Mouse (Mus musculus) urinary bladder, postnatal 14 days (tissue): ENCODE data around the gene Zswim1.

Experiments
- DNase-seq: peaks from one replicate; pipeline ENCODE4 v3.0.0; 2021; ENCODE audit warnings: low spot score

The Zswim1 gene

GRCm38 (mm10) chr2:164822636-164823165, at the start of gene Zswim1:
Gene Zswim1 (plus strand): TSS chr2:164822686.
- peak; percentile 100 for DNase-seq

DNA sequence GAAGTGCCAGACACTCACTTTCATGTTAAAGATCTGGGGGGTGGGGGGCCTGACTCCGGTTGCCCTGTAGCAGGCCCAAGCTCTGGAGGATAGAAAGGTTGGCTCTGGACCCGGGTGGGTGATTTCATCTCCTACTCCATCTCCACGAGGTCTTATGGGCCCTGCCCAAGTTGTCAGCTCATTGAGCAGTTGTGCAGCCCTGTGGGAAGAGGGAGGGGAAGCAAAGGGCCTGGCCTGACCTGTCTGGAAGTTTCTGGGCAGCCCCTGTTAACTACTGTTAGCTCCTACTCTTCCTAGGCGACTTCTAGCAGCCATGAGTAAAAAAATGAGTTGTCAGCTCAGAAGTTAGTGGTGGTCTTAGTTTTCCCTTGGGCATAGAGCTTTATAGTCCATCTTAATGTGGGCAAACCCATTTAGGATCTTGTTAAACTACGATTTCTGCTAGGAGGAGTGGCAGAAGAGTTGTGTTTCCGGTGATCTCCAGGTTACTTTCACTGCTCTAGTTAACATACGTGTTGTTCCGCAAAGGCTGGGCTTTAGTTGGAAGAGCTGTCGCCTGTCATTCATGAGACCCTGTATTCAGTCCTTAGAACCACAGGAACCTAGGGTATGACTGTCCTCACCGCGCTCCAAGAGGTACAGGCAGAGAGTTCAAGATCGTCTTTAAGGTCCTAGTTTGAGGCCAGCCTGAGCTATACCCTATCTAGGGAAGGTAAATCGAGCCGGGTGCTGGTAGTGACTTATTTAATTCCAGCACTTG, 49.1 kb upstream of the Zswim1 start:
- DNase-seq = no peak

- no peak for DNase-seq
These were observed 48.5 kb upstream of the Zswim1 start for GRCm38 (mm10) chr2:164773989-164774364.

DNA sequence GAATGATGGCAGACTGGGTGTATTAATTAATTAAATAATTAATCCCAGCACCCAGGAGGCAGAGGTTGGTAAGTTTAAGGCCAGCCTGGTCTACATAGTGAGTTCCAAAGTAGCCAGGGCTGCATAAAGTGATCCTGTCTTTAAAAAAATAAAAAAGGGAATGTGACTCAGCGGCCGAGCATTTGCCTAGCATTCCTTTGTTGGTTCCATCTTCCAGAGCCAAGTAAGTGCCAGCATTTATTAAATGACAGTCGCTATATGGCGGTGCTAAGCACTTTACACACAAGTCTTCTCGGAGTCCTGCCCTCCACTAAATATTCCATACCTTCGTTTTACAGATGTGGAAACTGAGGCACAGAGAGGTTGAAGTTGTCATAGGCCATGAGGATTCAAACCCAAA, 46.4 kb upstream of the Zswim1 start:
- DNase-seq = no peak

GRCm38 (mm10) chr2:164776801-164777200, 45.7 kb upstream of the Zswim1 start:
- DNase-seq = no peak

GRCm38 (mm10) chr2:164777246-164778014, 45.1 kb upstream of the Zswim1 start:
- no peak for DNase-seq

GRCm38 (mm10) chr2:164778015-164778287, 44.5 kb upstream of the Zswim1 start:
- no peak for DNase-seq

DNA sequence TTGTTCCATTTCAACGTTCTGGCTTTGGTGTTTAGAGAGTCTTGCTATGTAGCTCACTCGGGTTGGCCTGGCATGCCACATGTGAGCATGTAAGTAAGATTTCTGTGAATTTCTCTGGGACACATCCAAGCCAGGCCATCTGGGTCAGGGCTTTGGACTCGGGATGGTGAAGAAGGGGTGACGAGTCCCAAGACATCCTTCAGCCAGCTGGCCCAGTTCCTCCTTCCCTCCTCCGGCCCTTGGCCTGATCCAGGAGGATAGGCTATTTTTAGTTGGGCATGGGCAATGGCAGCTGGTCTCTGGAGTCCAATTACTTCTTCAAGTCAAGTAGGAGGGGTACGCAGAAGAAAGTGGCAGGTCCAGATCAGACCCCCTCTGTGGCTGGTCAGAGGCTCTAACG, 43.7 kb upstream of the Zswim1 start:
- no peak for DNase-seq

DNA sequence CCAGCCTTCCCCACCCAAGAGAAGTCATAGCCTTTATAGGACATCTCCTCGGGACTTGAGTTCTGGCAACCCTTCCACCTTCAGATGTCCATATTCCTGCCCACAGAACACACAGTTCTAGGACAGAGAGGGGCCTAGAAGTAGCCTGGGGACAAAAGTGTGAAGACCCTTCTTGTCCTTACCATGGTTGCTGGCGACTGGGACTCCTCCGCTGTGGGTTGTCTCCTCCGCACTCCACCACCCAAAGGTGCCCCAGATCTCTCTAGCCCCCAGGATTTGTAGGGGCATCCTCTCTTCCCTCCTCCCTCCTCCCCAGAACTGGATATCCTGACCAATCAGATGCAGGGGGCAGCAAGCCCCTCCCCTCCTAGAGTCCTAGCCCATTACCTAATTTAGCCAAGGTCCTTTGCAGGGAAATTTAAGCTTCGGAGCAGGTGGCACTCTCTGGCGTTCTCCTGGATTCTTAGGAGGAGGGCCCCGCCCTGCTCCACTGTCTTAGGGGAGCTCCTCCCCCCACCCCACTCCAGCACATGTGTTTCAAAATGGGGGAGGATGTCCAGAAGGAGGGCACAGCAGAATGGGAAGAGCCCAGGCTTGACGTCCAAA, 42.9 kb upstream of the Zswim1 start, which contains the start of gene Tnnc2:
TSS of gene Tnnc2 (minus strand) at position 487 of the 606 bp plus-strand sequence.
- no peak for DNase-seq

DNA sequence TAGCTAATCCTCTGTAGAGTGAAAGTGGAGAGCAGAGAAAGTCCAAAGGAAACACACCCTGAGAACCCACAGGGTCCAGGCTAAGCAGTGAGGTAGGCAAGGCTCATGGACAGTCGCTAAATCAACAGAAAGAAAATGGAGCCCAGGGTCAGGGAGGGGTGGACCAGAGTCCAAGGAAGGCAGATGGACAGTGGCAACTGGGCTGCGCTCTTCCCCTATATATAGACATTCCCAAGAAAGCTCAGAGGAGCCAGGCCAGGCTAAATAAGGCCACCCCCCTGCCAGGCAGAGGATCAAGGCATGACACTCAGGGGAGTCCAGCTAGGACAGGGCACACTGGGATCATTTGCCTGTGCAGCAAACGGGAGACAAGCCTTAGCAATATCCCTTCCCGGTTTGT, 40.6 kb upstream of the Zswim1 start:
- DNase-seq = no peak

DNA sequence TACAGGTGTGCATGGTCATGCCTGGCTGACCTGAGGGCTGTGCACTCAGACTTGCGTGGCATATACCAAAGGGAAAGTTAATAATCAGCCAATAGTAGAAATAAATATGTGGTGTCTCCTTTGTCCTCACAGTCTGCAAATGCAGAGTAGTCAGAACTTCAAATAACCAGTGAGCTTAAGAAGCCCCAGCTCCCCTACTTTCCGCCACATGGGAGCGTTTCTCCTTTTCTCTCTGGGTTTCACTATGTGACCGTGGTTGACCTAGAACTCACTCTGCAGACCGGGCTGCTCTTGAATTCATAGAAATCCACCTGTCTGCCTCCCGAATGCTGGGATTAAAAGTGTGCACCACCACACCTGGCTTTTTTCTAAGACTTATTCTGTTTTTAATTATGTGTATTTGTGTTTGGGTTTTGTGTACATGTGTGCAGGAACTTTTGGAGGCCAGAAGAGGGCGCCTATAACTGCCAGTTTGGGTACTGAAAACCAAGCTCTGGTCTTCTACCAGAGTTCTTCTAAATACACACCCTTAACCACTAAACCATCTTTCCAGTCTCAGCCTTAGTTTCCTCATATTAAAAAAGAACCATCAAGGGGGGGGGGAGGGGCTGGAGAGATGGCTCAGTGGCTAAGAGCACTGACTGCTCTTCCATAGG, 38.4 kb upstream of the Zswim1 start:
- no peak for DNase-seq

DNA sequence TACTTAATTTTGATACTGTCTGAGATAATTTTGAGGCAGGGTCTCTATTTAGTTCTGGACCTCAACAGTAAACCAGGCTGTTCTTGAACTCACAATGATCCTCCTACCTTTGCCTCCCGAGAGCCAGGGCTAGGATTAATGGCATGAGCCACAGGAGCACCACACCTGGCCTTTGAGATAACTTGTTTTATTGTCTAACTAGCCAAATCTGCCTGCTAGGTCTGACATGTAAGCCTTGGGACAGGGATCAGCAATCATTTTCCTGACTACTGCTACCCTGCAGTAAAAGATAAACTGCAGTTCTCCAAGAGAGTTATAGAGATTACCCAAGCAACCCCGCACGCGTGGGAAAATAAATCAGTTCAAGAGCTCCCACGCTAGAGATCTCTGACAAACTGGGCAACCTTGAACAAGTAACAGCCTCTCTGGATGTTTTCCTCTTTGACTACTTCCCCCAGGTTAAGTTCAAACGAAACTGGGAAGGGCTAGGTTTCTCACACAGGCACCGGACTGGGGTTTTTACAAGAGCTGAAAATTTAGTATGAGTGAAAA, 37.5 kb upstream of the Zswim1 start:
- no peak for DNase-seq

GRCm38 (mm10) chr2:164785481-164786387, 36.8 kb upstream of the Zswim1 start, which contains the start of gene Snx21:
Gene Snx21 (plus strand): TSS chr2:164785823.
- DNase-seq = peak; percentile 92

DNA sequence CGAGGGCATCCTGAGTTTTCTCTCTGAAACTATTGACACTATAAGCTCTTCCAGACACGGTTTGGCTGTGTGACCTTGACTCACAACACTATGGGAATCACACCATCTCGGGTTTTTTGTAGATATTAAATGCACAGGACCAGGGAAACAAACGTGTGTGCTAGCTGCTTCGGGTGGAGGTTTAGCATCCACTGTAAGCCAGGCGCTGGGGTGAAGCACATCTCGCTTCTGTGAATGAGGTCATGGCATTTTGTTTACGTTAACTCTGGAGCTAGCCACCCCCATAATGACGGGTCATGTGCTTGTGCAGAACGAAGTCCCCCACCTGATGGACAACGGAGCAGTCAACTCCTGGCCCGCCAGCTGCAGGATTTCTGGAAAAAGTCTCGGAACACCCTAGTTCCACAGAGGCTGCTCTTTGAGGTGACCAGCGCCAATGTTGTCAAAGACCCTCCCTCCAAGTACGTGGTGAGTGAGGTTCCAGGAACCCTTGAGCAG, 36.0 kb upstream of the Zswim1 start:
- no peak for DNase-seq

- DNase-seq = no peak
These were observed 35.5 kb upstream of the Zswim1 start for GRCm38 (mm10) chr2:164787032-164787431.

DNA sequence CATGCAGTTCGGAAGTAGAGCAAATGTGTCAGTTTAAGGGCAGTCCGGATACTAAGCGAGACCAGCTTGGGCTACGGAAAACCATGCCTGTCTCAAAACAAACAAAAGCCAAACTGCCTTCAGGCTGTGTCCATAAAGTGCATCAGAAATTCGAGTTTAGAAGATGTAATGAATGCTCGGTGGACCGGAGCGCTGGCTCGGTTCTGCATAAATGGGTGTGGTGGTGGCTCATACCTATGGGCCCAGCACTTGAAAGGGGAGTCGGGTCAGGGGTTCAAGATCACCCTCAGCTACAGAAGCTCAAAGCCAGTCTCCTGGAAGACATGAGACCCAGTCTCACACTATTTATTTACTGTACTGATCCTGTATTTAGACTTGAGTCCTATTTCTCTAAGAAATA, 34.7 kb upstream of the Zswim1 start:
- DNase-seq = no peak

DNA sequence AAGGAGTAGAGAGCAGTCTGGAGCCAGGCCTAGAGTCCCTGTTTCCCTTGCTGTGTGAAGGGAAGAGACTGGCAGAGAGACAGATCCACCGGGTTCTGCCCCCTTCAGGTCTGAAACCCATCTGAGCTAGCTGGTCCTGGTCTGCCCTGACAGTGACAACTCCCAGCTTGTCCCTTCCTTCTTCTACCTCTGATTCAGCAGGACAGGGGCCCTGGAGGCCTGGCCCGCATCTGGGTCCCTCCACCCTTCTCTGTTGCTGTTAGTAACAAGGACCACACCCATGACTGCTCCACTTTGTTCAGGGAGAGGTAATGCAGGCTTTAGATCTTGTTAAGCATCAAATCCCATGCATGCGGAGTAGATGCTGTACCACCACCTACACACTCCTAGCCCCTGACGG, 34.1 kb upstream of the Zswim1 start:
- DNase-seq = no peak

DNA sequence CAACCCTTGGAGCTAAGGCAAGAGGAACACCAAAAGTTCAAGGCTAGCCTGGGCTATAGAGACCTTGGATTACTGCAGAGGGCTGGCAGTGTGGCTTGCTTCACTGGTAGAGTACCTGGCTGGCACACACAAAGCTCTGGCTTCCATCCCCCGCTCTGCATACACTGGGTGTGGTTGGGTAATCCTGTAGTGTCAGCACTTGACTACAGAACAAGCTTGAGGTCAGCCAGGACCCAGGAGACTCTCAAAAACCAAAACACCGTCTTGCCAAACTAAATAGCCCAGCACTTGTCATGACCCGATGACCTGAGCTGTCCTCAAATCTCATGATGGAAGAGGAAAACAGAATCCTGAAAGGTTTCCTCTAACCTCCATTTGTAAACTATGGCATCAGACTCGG, 32.0 kb upstream of the Zswim1 start:
- DNase-seq = no peak

DNA sequence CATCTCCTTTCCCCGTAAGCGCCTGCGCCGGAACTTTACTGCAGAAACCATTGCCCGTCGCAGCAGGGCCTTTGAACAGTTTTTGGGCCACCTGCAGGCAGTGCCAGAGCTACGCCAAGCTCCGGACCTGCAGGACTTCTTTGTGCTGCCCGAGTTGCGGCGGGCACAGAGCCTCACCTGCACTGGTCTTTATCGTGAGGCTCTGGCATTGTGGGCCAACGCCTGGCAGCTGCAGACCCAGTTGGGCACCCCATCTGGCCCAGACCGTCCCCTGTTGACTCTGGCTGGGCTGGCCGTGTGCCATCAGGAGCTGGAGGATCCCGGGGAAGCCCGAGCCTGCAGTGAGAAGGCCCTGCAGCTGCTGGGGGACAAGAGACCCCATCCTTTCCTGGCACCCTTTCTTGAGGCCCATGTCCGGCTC, 30.6 kb upstream of the Zswim1 start:
- DNase-seq = no peak

DNA sequence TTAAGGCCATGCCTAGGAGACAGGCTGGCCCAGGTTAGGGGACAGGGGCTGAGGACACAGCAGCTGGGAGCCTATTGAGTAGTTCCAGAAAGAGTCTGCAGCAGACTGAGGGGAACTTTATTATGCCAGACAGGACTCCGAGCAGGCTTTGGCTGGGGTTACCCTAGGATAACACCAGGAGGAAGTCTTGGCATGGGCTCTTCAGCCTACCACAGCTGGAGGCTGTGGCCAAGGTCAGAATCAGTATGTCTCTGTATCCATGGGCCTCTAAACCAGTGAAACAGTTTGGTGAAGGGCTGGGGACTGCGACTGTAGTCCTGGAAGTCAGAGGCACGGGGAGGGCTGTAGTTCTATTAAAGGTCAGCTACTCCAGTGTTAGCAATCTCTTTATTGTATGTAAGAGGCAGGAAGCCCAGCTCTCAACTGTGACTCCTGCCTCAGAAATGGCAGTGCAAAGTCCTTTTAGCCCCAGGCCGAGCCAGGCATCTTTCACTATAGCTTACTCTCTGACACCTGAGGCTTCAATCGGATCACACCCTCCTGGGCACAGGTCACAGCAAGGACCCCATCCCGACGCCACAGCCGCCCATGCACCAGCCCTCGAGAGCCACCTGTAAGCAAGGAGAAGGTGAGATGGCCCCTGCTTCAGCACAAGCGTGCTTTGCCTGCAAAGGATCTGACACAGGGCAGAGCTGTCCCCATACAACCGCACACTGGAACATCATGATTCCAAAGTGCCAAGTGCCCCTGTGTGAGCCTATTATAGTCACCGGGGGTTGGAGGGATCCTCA, 29.9 kb upstream of the Zswim1 start:
- no peak for DNase-seq
